Mouse (Mus musculus) forebrain, embryonic 16.5 days (tissue): ENCODE results near the gene Olfml2a. TPM values are rescaled to one million over a fixed set of nuclear protein-coding genes. Genes with fewer than 3 reads are reported as not detected.
A peak's percentile ranks its signal among the peaks of the same experiment; 100 is the strongest.

Experiments
- ATAC-seq: fragments of 200-750 bp; cut with Nextera tagmentation; 2 replicates; pipeline ENCODE4 v1.8.0; 2017; ENCODE audit warnings: mild to moderate bottlenecking, moderate library complexity
- H3K27ac ChIP-seq: fragments of 300-500 bp; sonication (generic); 2 replicates; pipeline ENCODE4 v1.5.1; 2014; ENCODE audit warnings: low read length, control low read depth
- H3K27me3 ChIP-seq: fragments of 300-500 bp; sonication (generic); replicated peaks from 2 replicates; pipeline ENCODE4 v1.6.1; 2014; ENCODE audit warnings: low read length; ENCODE audit not compliant: control insufficient read depth, insufficient read depth
- H3K36me3 ChIP-seq: fragments of 300-500 bp; sonication (generic); 2 replicates; pipeline ENCODE4 v1.6.1; 2014; ENCODE audit not compliant: control insufficient read depth, insufficient read depth
- H3K4me1 ChIP-seq: fragments of 300-500 bp; sonication (generic); replicated peaks from 2 replicates; pipeline ENCODE4 v1.6.1; 2014; ENCODE audit warnings: low read length; ENCODE audit not compliant: control insufficient read depth, insufficient read depth
- H3K4me2 ChIP-seq: fragments of 300-500 bp; sonication (generic); 2 replicates; pipeline ENCODE4 v1.6.1; 2014; ENCODE audit warnings: mild to moderate bottlenecking, low read length, control low read depth
- H3K4me3 ChIP-seq: fragments of 300-500 bp; sonication (generic); replicated peaks from 2 replicates; pipeline ENCODE4 v1.5.1; 2014; ENCODE audit warnings: mild to moderate bottlenecking, low read length, control low read depth
- H3K9ac ChIP-seq: fragments of 300-500 bp; sonication (generic); replicated peaks from 2 replicates; pipeline ENCODE4 v1.6.1; 2014; ENCODE audit warnings: low read depth, low read length, control low read depth
- H3K9me3 ChIP-seq: fragments of 300-500 bp; sonication (generic); 2 replicates; pipeline ENCODE4 v1.6.1; 2016; ENCODE audit warnings: low read length; ENCODE audit not compliant: control insufficient read depth
- WGBS: fragments of 180-500 bp; shearing (Covaris S2); extraction: QIAGEN DNeasy Blood & Tissue Kit; methylation state at CpG from one replicate; pipeline ENCODE4 v1.1.7; 2014; 5-methylcytosine and 5-hydroxymethylcytosine counted together
- polyA plus RNA-seq: library from polyadenylated mRNA; unstranded; fragments of >200 nt; fragmentation: Nextera tagmentation; extraction: Ambion mirVana; gene quantifications from 2 replicates; pipeline ENCODE4 v1.2.1, GENCODE M21; 2015

The Olfml2a gene
- polyA plus RNA-seq, 1 experiment from 2014 or later, result 2.6 TPM

GRCm38 (mm10) chr2:39003106-39003505, 71.3 kb downstream of the Olfml2a start:
- peak overlapping the region; percentile 21 for H3K4me2 ChIP-seq
- H3K9me3 ChIP-seq, result no peaks in the 10 kb centered on the region
- H3K36me3 ChIP-seq, result peaks cover 18% of the 10 kb centered on the region
- H3K9ac ChIP-seq, result no peak overlapping the region
- H3K4me1 ChIP-seq, result peaks cover 34% of the 10 kb centered on the region
- WGBS, result 53% methylated on average over 8 of the region's 8 CpGs
- no peaks in the 10 kb centered on the region for H3K27me3 ChIP-seq
- H3K4me3 ChIP-seq, result 0 out of 2 replicates have a peak overlapping the region, but pooled peaks have one; percentile 6
- H3K27ac ChIP-seq, result no peak overlapping the region
- no peak for ATAC-seq

GRCm38 (mm10) chr2:39003512-39003911, 71.7 kb downstream of the Olfml2a start:
- Histone ChIP-seq H3K4me2 (peak overlapping the region; percentile 83), H3K36me3 (peaks cover 18% of the 10 kb centered on the region), H3K4me1 (peaks cover 33% of the 10 kb centered on the region), H3K9me3 (no peaks in the 10 kb centered on the region), H3K9ac (no peak overlapping the region), H3K27me3 (no peaks in the 10 kb centered on the region), H3K4me3 (peak overlapping the region; percentile 92), H3K27ac (no peak overlapping the region)
- WGBS, result 75% methylated on average over 5 of the region's 5 CpGs
- no peak for ATAC-seq

- H3K9ac ChIP-seq, result peak overlapping the region; percentile 82
- H3K27me3 ChIP-seq, result no peaks in the 10 kb centered on the region
- H3K9me3 ChIP-seq, result no peaks in the 10 kb centered on the region
- WGBS, result under 1% methylated on average over 11 of the region's 11 CpGs
- peak overlapping the region; percentile 92 for H3K4me3 ChIP-seq
- peak overlapping the region; percentile 83 for H3K4me2 ChIP-seq
- peak overlapping the region; percentile 75 for H3K27ac ChIP-seq
- ATAC-seq, result no peak
- peaks cover 18% of the 10 kb centered on the region for H3K36me3 ChIP-seq
- H3K4me1 ChIP-seq, result peaks cover 41% of the 10 kb centered on the region
Observed at GRCm38 (mm10) chr2:39004372-39004771, 72.6 kb downstream of the Olfml2a start.

- Histone ChIP-seq H3K4me3 (peak within 1 kb of the TSS; percentile 92), H3K9ac (peak within 1 kb of the TSS; percentile 82), H3K27me3 (no peaks in the 10 kb centered on the region), H3K4me2 (peak within 1 kb of the TSS; percentile 83), H3K9me3 (no peaks in the 10 kb centered on the region), H3K4me1 (peaks cover 46% of the 10 kb centered on the region), H3K27ac (peak within 1 kb of the TSS; percentile 78), H3K36me3 (peaks cover 13% of the 10 kb centered on the region)
- peak; percentile 89 for ATAC-seq
- WGBS, result under 1% methylated on average over 58 of the region's 58 CpGs
Observed at GRCm38 (mm10) chr2:39004880-39005435, 73.2 kb downstream of the Olfml2a start, which contains the start of gene Arpc5l. TSS of gene Arpc5l (plus strand) at chr2:39005348.

- Histone ChIP-seq H3K4me2 (peak within 1 kb of the TSS; percentile 83), H3K4me1 (peaks cover 49% of the 10 kb centered on the region), H3K4me3 (peak within 1 kb of the TSS; percentile 92), H3K9ac (peak within 1 kb of the TSS; percentile 82), H3K27me3 (no peaks in the 10 kb centered on the region), H3K36me3 (peaks cover 7% of the 10 kb centered on the region; the same call in 1 of the 2 replicates), H3K9me3 (no peaks in the 10 kb centered on the region), H3K27ac (peak within 1 kb of the TSS; percentile 78)
- ATAC-seq, result no peak
- WGBS, result 15% methylated on average over 15 of the region's 15 CpGs
Observed at GRCm38 (mm10) chr2:39005574-39006079, 73.8 kb downstream of the Olfml2a start, which contains the start of gene Rpl35. TSS of gene Rpl35 (minus strand) at chr2:39005624.

- Histone ChIP-seq H3K27ac (no peak overlapping the region), H3K27me3 (no peaks in the 10 kb centered on the region), H3K4me2 (peak overlapping the region; percentile 83), H3K4me1 (peaks cover 54% of the 10 kb centered on the region), H3K36me3 (peaks cover under 1% of the 10 kb centered on the region; the same call in 1 of the 2 replicates), H3K9ac (0 out of 2 replicates have a peak overlapping the region, but pooled peaks have one; percentile 5), H3K4me3 (peak overlapping the region; percentile 92; the same call in 1 of the 2 replicates), H3K9me3 (no peaks in the 10 kb centered on the region)
- ATAC-seq, result no peak
- WGBS, result 87% methylated on average over 14 of the region's 14 CpGs
Observed at GRCm38 (mm10) chr2:39006149-39006730, 74.5 kb downstream of the Olfml2a start.

- peaks cover 2% of the 10 kb centered on the region for H3K36me3 ChIP-seq
- peak; percentile 89 for ATAC-seq
- WGBS, result under 1% methylated on average over 44 of the region's 44 CpGs
- H3K9ac ChIP-seq, result peak overlapping the region; percentile 95
- H3K4me3 ChIP-seq, result peak overlapping the region; percentile 67
- no peaks in the 10 kb centered on the region for H3K27me3 ChIP-seq
- peaks cover 50% of the 10 kb centered on the region for H3K4me1 ChIP-seq
- no peaks in the 10 kb centered on the region for H3K9me3 ChIP-seq
- peak overlapping the region; percentile 90 for H3K4me2 ChIP-seq
- peak overlapping the region; percentile 93 for H3K27ac ChIP-seq
Observed at GRCm38 (mm10) chr2:39007865-39008264, 76.1 kb downstream of the Olfml2a start.

GRCm38 (mm10) chr2:39008350-39008851, 76.6 kb downstream of the Olfml2a start:
- WGBS, result under 1% methylated on average over 25 of the region's 25 CpGs
- peak overlapping the region; percentile 83 for H3K27ac ChIP-seq
- H3K9me3 ChIP-seq, result no peaks in the 10 kb centered on the region
- H3K27me3 ChIP-seq, result no peaks in the 10 kb centered on the region
- peak overlapping the region; percentile 95 for H3K9ac ChIP-seq
- peaks cover 6% of the 10 kb centered on the region for H3K36me3 ChIP-seq
- H3K4me3 ChIP-seq, result peak overlapping the region; percentile 67
- peaks cover 45% of the 10 kb centered on the region for H3K4me1 ChIP-seq
- peak overlapping the region; percentile 74 for H3K4me2 ChIP-seq
- ATAC-seq, result peak; percentile 39

- Histone ChIP-seq H3K4me2 (peak overlapping the region; percentile 74), H3K9ac (peak overlapping the region; percentile 95), H3K27ac (no peak overlapping the region), H3K4me3 (peak overlapping the region; percentile 67), H3K4me1 (peaks cover 39% of the 10 kb centered on the region), H3K36me3 (peaks cover 6% of the 10 kb centered on the region), H3K9me3 (no peaks in the 10 kb centered on the region), H3K27me3 (no peaks in the 10 kb centered on the region)
- ATAC-seq, result no peak
- 34% methylated on average over 3 of the region's 3 CpGs for WGBS
Observed at GRCm38 (mm10) chr2:39008954-39009365, 77.2 kb downstream of the Olfml2a start.
